Mouse (Mus musculus) liver, embryonic 14.5 days (tissue): Measurements from ENCODE around the gene Slc9a8.

Source experiments
- CTCF ChIP-seq: IDR thresholded peaks from 2 replicates; pipeline ENCODE4 v1.5.1; 2016; ENCODE audit warnings: antibody characterized with exemption, low read depth, control low read depth
- EP300 ChIP-seq: IDR thresholded peaks from 2 replicates; pipeline ENCODE4 v1.6.1; 2016; ENCODE audit warnings: antibody characterized with exemption, low read depth

GRCm38 (mm10) chr2:167386456-167386855, 35.1 kb upstream of the Slc9a8 start:
- TF ChIP-seq CTCF (no peak), EP300 (no peak)
